Mouse (Mus musculus) MEL (cell line): Measurements from ENCODE around the gene Gm11627.

Experiments
- CHD2 ChIP-seq: IDR thresholded peaks from 2 replicates; pipeline ENCODE4 v1.6.1; 2011; ENCODE audit warnings: low read length, improper control_type of control experiment
- CTCF ChIP-seq, 3 experiments: IDR thresholded peaks in 2 of 3; conservative IDR thresholded peaks in 1 of 3; 2 replicates each; pipeline ENCODE4 v1.5.1; 2011 to 2012; ENCODE audit warnings: low read length in 3 of 3, low read depth in 2 of 3, mild to moderate bottlenecking in 2 of 3, improper control_type of control experiment in 1 of 3, inconsistent platforms in 1 of 3, mixed read lengths in 1 of 3, moderate library complexity in 1 of 3; ENCODE audit not compliant: control insufficient read depth in 1 of 3, insufficient read depth in 1 of 3, poor library complexity in 1 of 3, severe bottlenecking in 1 of 3
- GATA1 ChIP-seq: IDR thresholded peaks from 2 replicates; pipeline ENCODE4 v1.6.1; 2011; ENCODE audit warnings: low read depth, low read length, improper control_type of control experiment
- MEF2A ChIP-seq: IDR thresholded peaks from 2 replicates; pipeline ENCODE4 v1.6.1; 2014; ENCODE audit warnings: low read depth, mild to moderate bottlenecking, inconsistent platforms, low read length, improper control_type of control experiment; ENCODE audit not compliant: poor library complexity, insufficient replicate concordance, severe bottlenecking; ENCODE audit errors: extremely low read depth
- MYC ChIP-seq: IDR thresholded peaks from 2 replicates; pipeline ENCODE4 v1.6.1; 2011; ENCODE audit warnings: low read depth, mild to moderate bottlenecking, low read length, improper control_type of control experiment, moderate library complexity
- POLR2A ChIP-seq, 2 experiments: IDR thresholded peaks; 2 replicates each; pipeline ENCODE4 v1.6.1; 2011 to 2012; ENCODE audit warnings: low read length in 2 of 2, mild to moderate bottlenecking in 2 of 2, control low read depth in 1 of 2, improper control_type of control experiment in 1 of 2, low read depth in 1 of 2, moderate library complexity in 1 of 2; ENCODE audit not compliant: control insufficient read depth in 1 of 2, insufficient read depth in 1 of 2, poor library complexity in 1 of 2
- POLR2AphosphoS2 ChIP-seq: IDR thresholded peaks from 2 replicates; pipeline ENCODE4 v1.6.1; 2011; ENCODE audit warnings: low read length, improper control_type of control experiment
- POLR2AphosphoS5 ChIP-seq: IDR thresholded peaks from 2 replicates; pipeline ENCODE4 v1.6.1; 2012; ENCODE audit warnings: low read depth, borderline replicate concordance, mild to moderate bottlenecking, inconsistent platforms, low read length, moderate library complexity, mixed read lengths
- TCF12 ChIP-seq: IDR thresholded peaks from 2 replicates; pipeline ENCODE4 v1.6.1; 2014; ENCODE audit warnings: low read depth, mild to moderate bottlenecking, inconsistent platforms, low read length, improper control_type of control experiment, moderate library complexity

DNA sequence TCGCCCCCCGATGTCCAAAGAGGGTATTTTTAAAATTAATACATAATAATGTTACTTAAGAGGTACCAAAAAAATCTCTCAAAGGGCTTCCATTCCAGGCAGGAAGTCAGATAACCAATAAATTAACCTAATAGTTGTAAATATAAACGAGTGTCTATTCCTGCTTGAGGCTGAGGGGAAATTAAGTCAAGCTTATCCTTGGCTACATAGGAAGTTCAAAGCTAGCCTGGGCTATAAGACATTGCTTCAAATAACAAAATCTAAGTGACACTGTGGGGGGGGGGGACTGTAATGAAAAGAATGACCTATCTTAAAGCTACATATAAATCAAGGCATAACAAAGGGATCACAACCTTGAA, 22.6 kb downstream of the Gm11627 start:
- TF ChIP-seq TCF12 (no peak), CTCF (IDR thresholded peaks at IDR 0.05 in 2 of 3, conservative IDR thresholded peaks at IDR 0.05 in 1 of 3; ENCODE audit: control insufficient read depth in 1 of 3, insufficient read depth in 1 of 3, low read depth in 2 of 3, low read length in 3 of 3, poor library complexity in 1 of 3, severe bottlenecking in 1 of 3) (0 out of 6 replicates have a peak, but pooled peaks of 1 of the 3 experiments have one; percentile 24), GATA1 (no peak), POLR2A (IDR thresholded peaks at IDR 0.05; ENCODE audit: control insufficient read depth in 1 of 2, insufficient read depth in 1 of 2, low read depth in 1 of 2, low read length in 2 of 2, poor library complexity in 1 of 2) (no peak), MEF2A (no peak), POLR2AphosphoS5 (no peak), CHD2 (no peak), POLR2AphosphoS2 (no peak), MYC (no peak)
